Mouse (Mus musculus): ENCODE data around the gene Opa3. TPM values are rescaled to one million over a fixed set of nuclear protein-coding genes. Genes with fewer than 3 reads are reported as not detected.

Gene Opa3
- total RNA-seq, 2 experiments from 2014 or later = 33.8 to 35.0 TPM

GRCm38 (mm10) chr7:19303770-19304169 is 75.6 kb downstream of the Opa3 start:
- intact Hi-C loops (cut with DNase I) = no loop called here
- peak; percentile 81 for DNase-seq

GRCm38 (mm10) chr7:19304501-19305412 is 76.6 kb downstream of the Opa3 start:
- intact Hi-C loops (cut with DNase I) = no loop called here
- no peak for DNase-seq

GRCm38 (mm10) chr7:19305413-19305735 is 77.2 kb downstream of the Opa3 start:
- intact Hi-C loops (cut with DNase I) = no loop called here
- no peak for DNase-seq

Small RNA genes lying within 50 kb of the gene (microRNA-seq; reads per million reads assigned to microRNA genes)
- gene Mir330 = 3,617 reads per million, percentile 88 among the genes with 10 or more reads in this experiment

Other genes with a start within 250 kb of the Opa3 start
- 1 to 10 TPM; 1.4 to 1.7 TPM for gene Nanos2, start 240.9 kb upstream of the Opa3 start, total RNA-seq (2021)
- gene Mypop, start 237.1 kb upstream of the Opa3 start, total RNA-seq (2021) = 10 to 100 TPM; 18.8 to 20.2 TPM
- gene Irf2bp1, start 224.3 kb upstream of the Opa3 start, total RNA-seq (2021) = 10 to 100 TPM; 56.9 to 60.8 TPM
- gene Foxa3, start 204.8 kb upstream of the Opa3 start, total RNA-seq (2021) = not detected
- gene Sympk, start 204.0 kb upstream of the Opa3 start, total RNA-seq (2021) = 10 to 100 TPM; 87.1 to 96.8 TPM
- under 1 TPM; 0.30 to 0.46 TPM for gene Rsph6a, start 173.6 kb upstream of the Opa3 start, total RNA-seq (2021)
- 100 to 1,000 TPM; 147 to 151 TPM for gene Dmwd, start 152.1 kb upstream of the Opa3 start, total RNA-seq (2021)
- 10 to 100 TPM; 45.3 to 46.5 TPM for gene Dmpk, start 144.5 kb upstream of the Opa3 start, total RNA-seq (2021)
- gene Six5, start 133.7 kb upstream of the Opa3 start, total RNA-seq (2021) = 1 to 10 TPM; 2.2 to 3.3 TPM
- gene Gm4969, start 110.0 kb upstream of the Opa3 start, total RNA-seq (2021) = 10 to 100 TPM in 1 of 2 experiments, 1 to 10 TPM in 1; 9.4 to 11.0 TPM
- 10 to 100 TPM; 17.7 to 18.9 TPM for gene Fbxo46, start 108.5 kb upstream of the Opa3 start, total RNA-seq (2021)
- 10 to 100 TPM; 17.6 to 19.9 TPM for gene Qpctl, start 79.0 kb upstream of the Opa3 start, total RNA-seq (2021)
- gene Snrpd2, start 78.6 kb upstream of the Opa3 start, total RNA-seq (2021) = 100 to 1,000 TPM; 126 to 130 TPM
- gene Gipr, start 62.2 kb upstream of the Opa3 start, total RNA-seq (2021) = 10 to 100 TPM; 22.7 to 25.8 TPM
- 100 to 1,000 TPM; 102 to 106 TPM for gene Eml2, start 51.9 kb upstream of the Opa3 start, total RNA-seq (2021)
- gene Gpr4, start 15.8 kb upstream of the Opa3 start, total RNA-seq (2021) = 1 to 10 TPM; 3.5 to 4.3 TPM
- gene Vasp, start 43.5 kb downstream of the Opa3 start, total RNA-seq (2021) = 10 to 100 TPM; 45.3 to 46.6 TPM
- under 1 TPM; 0.60 to 0.64 TPM for gene Ppm1n, start 51.7 kb downstream of the Opa3 start, total RNA-seq (2021)
- 100 to 1,000 TPM; 154 to 161 TPM for gene Rtn2, start 54.3 kb downstream of the Opa3 start, total RNA-seq (2021)
- 1 to 10 TPM; 1.2 to 1.3 TPM for gene Fosb, start 81.7 kb downstream of the Opa3 start, total RNA-seq (2021)
- 10 to 100 TPM; 60.1 to 70.9 TPM for gene Ercc1, start 116.4 kb downstream of the Opa3 start, total RNA-seq (2021)
- 10 to 100 TPM; 15.9 to 18.7 TPM for gene Cd3eap, start 131.1 kb downstream of the Opa3 start, total RNA-seq (2021)
- gene Ppp1r13l, start 131.4 kb downstream of the Opa3 start, total RNA-seq (2021) = 1 to 10 TPM; 6.0 to 6.4 TPM
- 10 to 100 TPM; 46.1 to 62.8 TPM for gene Ercc2, start 153.7 kb downstream of the Opa3 start, total RNA-seq (2021)
- 1 to 10 TPM; 1.2 to 1.3 TPM for gene Klc3, start 175.8 kb downstream of the Opa3 start, total RNA-seq (2021)
- gene Ckm, start 176.4 kb downstream of the Opa3 start, total RNA-seq (2021) = not detected
- gene Mark4, start 230.5 kb downstream of the Opa3 start, total RNA-seq (2021) = 100 to 1,000 TPM; 118 to 119 TPM
- under 1 TPM; 0.42 to 0.46 TPM for gene Exoc3l2, start 235.0 kb downstream of the Opa3 start, total RNA-seq (2021)

Measured in left cerebral cortex, postnatal 4 days (tissue).